Mouse (Mus musculus): ENCODE measurements around the gene Pds5b.

DNA sequence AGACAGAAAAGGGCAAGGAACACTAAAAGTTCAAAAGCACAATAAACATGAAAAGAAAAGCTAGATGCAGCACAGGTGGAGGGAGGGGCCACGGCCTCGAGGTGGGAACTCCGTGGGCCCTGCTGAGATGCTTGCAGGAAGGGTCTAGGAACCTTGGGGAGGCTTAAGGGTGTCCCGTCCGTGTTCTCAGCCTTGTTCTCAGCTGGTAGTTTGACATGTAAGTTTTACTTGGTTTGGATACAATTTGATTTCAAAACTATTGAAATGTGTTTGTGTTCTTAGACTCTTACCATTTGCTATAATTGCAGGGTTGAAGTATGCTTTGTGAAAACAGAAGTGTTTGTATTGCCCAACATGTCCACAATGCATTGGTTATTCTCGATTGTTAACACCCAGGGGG, 149.2 kb downstream of the Pds5b start:
- TF ChIP-seq POLR2A (IDR thresholded peaks at IDR 0.05; ENCODE audit: extremely low read depth, insufficient read depth, low read length) (no peak), CTCF (IDR thresholded peaks at IDR 0.05; ENCODE audit: extremely low read depth, insufficient read depth, low read length) (no peak)

Measured in cortical plate, adult 2 months (tissue).